In genomic region chr8:122719500-122720065, GRCm38 (mm10) we compare ENCODE assay signal across 8 mouse cellular contexts. TPM values are rescaled to one million over a fixed set of nuclear protein-coding genes. Genes with fewer than 3 reads are reported as not detected.
DNase-seq lines count a peak whose midpoint lies in the region; ATAC-seq and TF ChIP-seq lines count a peak whose summit lies in the region.

No protein-coding gene starts in this region.

- peak overlapping the region; percentile 40; the same call in 1 of the 2 replicates for H3K4me2 ChIP-seq in embryonic facial prominence, embryonic 13.5 days
- H3K4me2 ChIP-seq in hindbrain, embryonic 13.5 days, result peak overlapping the region; percentile 38; the same call in 1 of the 2 replicates
- no peak overlapping the region; the same call in 1 of the 2 replicates for H3K4me2 ChIP-seq in stomach, embryonic 14.5 days (replicated peaks; ENCODE audit: low read depth, low read length)

- no peak for TF ChIP-seq CTCF in gastrocnemius, adult 2 months (IDR thresholded peaks at IDR 0.05)

- DNase-seq in gastrocnemius, adult 2 months, result no peak
- no peak for DNase-seq in gastrocnemius, postnatal 14 days
- DNase-seq in lung, postnatal 10 days, result peak; percentile 46
- DNase-seq in left cerebral cortex, postnatal 25 days (ENCODE audit: low spot score in 2 of 2), result no peak
- DNase-seq in cerebellum, adult 9-10 months, result no peak

- peak overlapping the region; percentile 8; the same call in 1 of the 2 replicates for H3K27ac ChIP-seq in gastrocnemius, adult 2 months
- H3K27ac ChIP-seq in embryonic facial prominence, embryonic 13.5 days, result no peak overlapping the region
- peak overlapping the region; percentile 92 for H3K27ac ChIP-seq in hindbrain, embryonic 13.5 days
- no peak overlapping the region for H3K27ac ChIP-seq in stomach, embryonic 14.5 days (ENCODE audit: low read length)

- H3K9me3 ChIP-seq in embryonic facial prominence, embryonic 13.5 days, result no peaks in the 10 kb centered on the region
- no peaks in the 10 kb centered on the region for H3K9me3 ChIP-seq in hindbrain, embryonic 13.5 days
- H3K9me3 ChIP-seq in stomach, embryonic 14.5 days (ENCODE audit: control insufficient read depth, low read depth, low read length), result no peaks in the 10 kb centered on the region

- intact Hi-C loops in gastrocnemius, adult 2 months (cut with DNase I), result no loop called here
- intact Hi-C loops in gastrocnemius, postnatal 14 days (cut with DNase I; ENCODE audit: low total_unique reads), result no loop called here
- intact Hi-C loops in left cerebral cortex, postnatal 25 days (cut with DNase I), result no loop called here

- 29% methylated on average over 7 of the region's 7 CpGs for WGBS in embryonic facial prominence, embryonic 13.5 days
- 33% methylated on average over 7 of the region's 7 CpGs for WGBS in hindbrain, embryonic 13.5 days
- 20% methylated on average over 7 of the region's 7 CpGs for WGBS in stomach, embryonic 14.5 days

- no peaks in the 10 kb centered on the region for H3K36me3 ChIP-seq in embryonic facial prominence, embryonic 13.5 days
- H3K36me3 ChIP-seq in hindbrain, embryonic 13.5 days, result no peaks in the 10 kb centered on the region
- no peaks in the 10 kb centered on the region for H3K36me3 ChIP-seq in stomach, embryonic 14.5 days (ENCODE audit: control insufficient read depth, insufficient read depth, low read length)

- no peak overlapping the region for H3K9ac ChIP-seq in embryonic facial prominence, embryonic 13.5 days
- H3K9ac ChIP-seq in hindbrain, embryonic 13.5 days, result 0 out of 2 replicates have a peak overlapping the region, but pooled peaks have one; percentile 63
- no peak overlapping the region for H3K9ac ChIP-seq in stomach, embryonic 14.5 days (replicated peaks; ENCODE audit: low read depth, low read length)

- peaks cover 53% of the 10 kb centered on the region for H3K27me3 ChIP-seq in embryonic facial prominence, embryonic 13.5 days
- H3K27me3 ChIP-seq in hindbrain, embryonic 13.5 days, result no peaks in the 10 kb centered on the region
- 0 out of 2 replicates have a peak, but pooled peaks cover 7% of the 10 kb centered on the region for H3K27me3 ChIP-seq in stomach, embryonic 14.5 days (ENCODE audit: control insufficient read depth, insufficient read depth, low read length)

- H3K4me3 ChIP-seq in gastrocnemius, adult 2 months, result no peak overlapping the region; the same call in 1 of the 2 replicates
- H3K4me3 ChIP-seq in embryonic facial prominence, embryonic 13.5 days, result no peak overlapping the region
- 0 out of 2 replicates have a peak overlapping the region, but pooled peaks have one; percentile 8 for H3K4me3 ChIP-seq in hindbrain, embryonic 13.5 days
- H3K4me3 ChIP-seq in stomach, embryonic 14.5 days (ENCODE audit: low read depth, low read length), result no peak overlapping the region

- peaks cover 18% of the 10 kb centered on the region for H3K4me1 ChIP-seq in embryonic facial prominence, embryonic 13.5 days
- peaks cover 37% of the 10 kb centered on the region for H3K4me1 ChIP-seq in hindbrain, embryonic 13.5 days (replicated peaks)
- H3K4me1 ChIP-seq in stomach, embryonic 14.5 days (ENCODE audit: control insufficient read depth, insufficient read depth, low read length), result peaks cover 4% of the 10 kb centered on the region; the same call in 1 of the 2 replicates

- no peak for ATAC-seq in embryonic facial prominence, embryonic 13.5 days (ENCODE audit: insufficient number of reproducible peaks, insufficient read depth, low FRiP score, low TSS enrichment, low read depth)
- ATAC-seq in hindbrain, embryonic 13.5 days (ENCODE audit: low FRiP score), result 0 out of 2 replicates have a peak, but pooled peaks have one; percentile 44
- peak; percentile 65; the same call in 1 of the 2 replicates for ATAC-seq in stomach, embryonic 14.5 days (ENCODE audit: insufficient number of reproducible peaks, insufficient read depth, low FRiP score, low read depth)

RNA-seq across cellular contexts. Expression of gene Cbfa2t3, which starts 20.7 kb away (rescaled TPM):
- 10 to 100 TPM; 18.8 to 23.4 TPM for total RNA-seq in gastrocnemius, adult 2 months (2021)
- 10 to 100 TPM; 19.5 to 23.2 TPM for total RNA-seq in gastrocnemius, postnatal 14 days (2021)
- 4.6 TPM in 2 replicates for polyA plus RNA-seq in embryonic facial prominence, embryonic 13.5 days (2015; fragmentation: Nextera tagmentation; extraction: Ambion mirVana)
- polyA plus RNA-seq in hindbrain, embryonic 13.5 days (2015; fragmentation: Nextera tagmentation; extraction: Ambion mirVana), result 27.2 and 30.2 TPM in 2 replicates
- polyA plus RNA-seq in stomach, embryonic 14.5 days (2014; fragmentation: Nextera tagmentation; extraction: Ambion mirVana), result 4.1 and 4.4 TPM in 2 replicates
- total RNA-seq in left cerebral cortex, postnatal 25 days (2021), result 10 to 100 TPM; 31.7 to 41.5 TPM

RNA-seq across cellular contexts. Expression of gene Acsf3, which starts 55.7 kb away (rescaled TPM):
- 10 to 100 TPM; 11.1 to 16.4 TPM for total RNA-seq in gastrocnemius, adult 2 months (2021)
- total RNA-seq in gastrocnemius, postnatal 14 days (2021), result 10 to 100 TPM; 13.4 to 16.2 TPM
- polyA plus RNA-seq in embryonic facial prominence, embryonic 13.5 days (2015; fragmentation: Nextera tagmentation; extraction: Ambion mirVana), result 16.4 and 18.9 TPM in 2 replicates
- polyA plus RNA-seq in hindbrain, embryonic 13.5 days (2015; fragmentation: Nextera tagmentation; extraction: Ambion mirVana), result 16.2 and 17.4 TPM in 2 replicates
- 15.9 and 20.8 TPM in 2 replicates for polyA plus RNA-seq in stomach, embryonic 14.5 days (2014; fragmentation: Nextera tagmentation; extraction: Ambion mirVana)
- 10 to 100 TPM; 20.5 to 22.8 TPM for total RNA-seq in left cerebral cortex, postnatal 25 days (2021)

Comparison
In these comparisons a context has a peak if more than half of its experiments do, and no peak if none do; other contexts are left out.
1. H3K27ac ChIP-seq: peak in gastrocnemius, adult 2 months (single experiment) and hindbrain, embryonic 13.5 days (single experiment); none in embryonic facial prominence, embryonic 13.5 days (single experiment) and stomach, embryonic 14.5 days (single experiment).